10 mouse cellular contexts compared by ENCODE assay signal in the genomic region with DNA sequence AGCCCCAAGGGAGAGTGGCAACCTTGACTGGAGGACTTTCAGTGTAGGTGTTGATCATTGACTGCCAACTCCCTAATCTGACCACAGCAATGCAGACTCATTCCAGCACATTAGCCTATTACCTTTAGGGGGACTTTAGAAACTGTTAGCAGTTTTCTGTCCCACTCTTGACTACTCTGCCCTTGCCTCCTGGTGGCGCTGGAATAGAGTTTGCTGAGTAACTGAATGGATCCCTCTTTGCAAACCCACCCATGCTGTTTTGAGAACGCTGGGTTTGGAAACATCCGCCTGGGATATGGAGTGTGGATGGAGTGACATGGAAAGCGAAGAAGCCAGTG. TPM values are rescaled to one million over a fixed set of nuclear protein-coding genes. Genes with fewer than 3 reads are reported as not detected.
DNase-seq lines count a peak whose midpoint lies in the region; ATAC-seq lines count a peak whose summit lies in the region.
"Had no signal": no experiment of that assay in that cellular context is flagged by ENCODE, and none has a peak within 500 bp of the region (broad histone marks: within the 10 kb centered on the region; RNA-seq: fewer than 3 reads in every experiment).

No protein-coding gene starts in this region.

- H3K4me3 ChIP-seq in heart, embryonic 15.5 days, result peak overlapping the region; percentile 69
- peak overlapping the region; percentile 41 for H3K4me3 ChIP-seq in hindbrain, embryonic 11.5 days (ENCODE audit: low read depth, low read length)
- peak overlapping the region; percentile 55 for H3K4me3 ChIP-seq in midbrain, embryonic 11.5 days (ENCODE audit: low read depth, low read length)
- H3K4me3 ChIP-seq: erythroblast, embryonic 14.5 days had no signal

- H3K36me3 ChIP-seq in heart, embryonic 15.5 days, result no peaks in the 10 kb centered on the region
- no peaks in the 10 kb centered on the region for H3K36me3 ChIP-seq in hindbrain, embryonic 11.5 days (ENCODE audit: control insufficient read depth, insufficient read depth, low read length)
- no peaks in the 10 kb centered on the region for H3K36me3 ChIP-seq in midbrain, embryonic 11.5 days (ENCODE audit: control insufficient read depth, insufficient read depth, low read length)

- DNase-seq in heart, postnatal 4 days, result no peak
- no peak for DNase-seq in hindbrain, embryonic 11.5 days (ENCODE audit: low spot score)
- DNase-seq in midbrain, embryonic 11.5 days (ENCODE audit: low spot score, missing footprints), result no peak
- DNase-seq in thymus, postnatal 4 days, result no peak
- DNase-seq in layer of hippocampus, adult 11-12 months (ENCODE audit: low spot score), result no peak
- no peak for DNase-seq in right cerebral cortex, postnatal 4 days

- peak overlapping the region; percentile 76 for H3K27ac ChIP-seq in heart, embryonic 15.5 days
- H3K27ac ChIP-seq in hindbrain, embryonic 11.5 days (ENCODE audit: low read depth, low read length), result no peak overlapping the region
- H3K27ac ChIP-seq in midbrain, embryonic 11.5 days (ENCODE audit: low read depth, low read length), result no peak overlapping the region

- WGBS in heart, embryonic 15.5 days, result 46% methylated on average over 4 of the region's 4 CpGs
- WGBS in hindbrain, embryonic 11.5 days, result 50% methylated on average over 4 of the region's 4 CpGs
- WGBS in midbrain, embryonic 11.5 days, result 55% methylated on average over 4 of the region's 4 CpGs

- no peaks in the 10 kb centered on the region for H3K9me3 ChIP-seq in heart, embryonic 15.5 days (replicated peaks)
- H3K9me3 ChIP-seq in hindbrain, embryonic 11.5 days (ENCODE audit: control insufficient read depth, low read length), result no peaks in the 10 kb centered on the region
- H3K9me3 ChIP-seq in midbrain, embryonic 11.5 days (ENCODE audit: control insufficient read depth, low read length), result no peaks in the 10 kb centered on the region

- peak overlapping the region; percentile 66 for H3K9ac ChIP-seq in heart, embryonic 15.5 days
- no peak overlapping the region for H3K9ac ChIP-seq in hindbrain, embryonic 11.5 days (ENCODE audit: low read depth, low read length)
- no peak overlapping the region; the same call in 1 of the 2 replicates for H3K9ac ChIP-seq in midbrain, embryonic 11.5 days (ENCODE audit: low read length)

- H3K27me3 ChIP-seq in heart, embryonic 15.5 days, result no peaks in the 10 kb centered on the region
- peaks cover 32% of the 10 kb centered on the region for H3K27me3 ChIP-seq in hindbrain, embryonic 11.5 days (ENCODE audit: control insufficient read depth, insufficient read depth, low read length)
- H3K27me3 ChIP-seq in midbrain, embryonic 11.5 days (ENCODE audit: control insufficient read depth, insufficient read depth, low read length), result peaks cover 34% of the 10 kb centered on the region

- peak overlapping the region; percentile 93 for H3K4me2 ChIP-seq in heart, embryonic 15.5 days
- peak overlapping the region; percentile 68 for H3K4me2 ChIP-seq in hindbrain, embryonic 11.5 days (replicated peaks; ENCODE audit: low read depth, low read length)
- H3K4me2 ChIP-seq in midbrain, embryonic 11.5 days, result peak overlapping the region; percentile 86

- H3K4me1 ChIP-seq in heart, embryonic 15.5 days (replicated peaks), result peaks cover 26% of the 10 kb centered on the region
- H3K4me1 ChIP-seq in hindbrain, embryonic 11.5 days (replicated peaks; ENCODE audit: control insufficient read depth, insufficient read depth, low read length), result no peaks in the 10 kb centered on the region; the same call in 1 of the 2 replicates
- H3K4me1 ChIP-seq in midbrain, embryonic 11.5 days (ENCODE audit: control insufficient read depth, insufficient read depth, low read length), result 0 out of 2 replicates have a peak, but pooled peaks cover 3% of the 10 kb centered on the region

- ATAC-seq in heart, embryonic 15.5 days (replicated peaks; ENCODE audit: insufficient number of reproducible peaks, insufficient read depth, low FRiP score, low read depth), result no peak
- peak; percentile 48 for ATAC-seq in common myeloid progenitor, adult 5-6 weeks (replicated peaks; ENCODE audit: low read depth, poor library complexity, severe bottlenecking)
- peak; percentile 12; the same call in 1 of the 2 replicates for ATAC-seq in hindbrain, embryonic 11.5 days (ENCODE audit: low FRiP score)
- no peak for ATAC-seq in midbrain, embryonic 11.5 days (ENCODE audit: low FRiP score)

RNA-seq across cellular contexts. Expression of a gene that starts 0.6 kb away (rescaled TPM):
- polyA plus RNA-seq in heart, embryonic 15.5 days (2015; fragmentation: Nextera tagmentation; extraction: Ambion mirVana), result 2.9 and 3.0 TPM in 2 replicates
- 1 to 10 TPM; 6.9 to 7.5 TPM for total RNA-seq in heart, postnatal 4 days (2021)
- 8.8 TPM in 1 of 2 replicates, not detected in the other for total RNA-seq in common myeloid progenitor, adult 5-6 weeks (2017)
- polyA plus RNA-seq in hindbrain, embryonic 11.5 days (2014; fragmentation: Nextera tagmentation; extraction: Ambion mirVana), result 2.5 and 4.1 TPM in 2 replicates
- 2.1 and 2.6 TPM in 2 replicates for polyA plus RNA-seq in midbrain, embryonic 11.5 days (2014; fragmentation: Nextera tagmentation; extraction: Ambion mirVana)
- total RNA-seq: MEL had no signal
- polyA plus RNA-seq: erythroblast, embryonic 14.5 days had no signal

Comparison
In these comparisons a context has a peak if more than half of its experiments do, and no peak if none do; other contexts are left out.
1. ATAC-seq: peak in common myeloid progenitor, adult 5-6 weeks (single experiment) and hindbrain, embryonic 11.5 days (single experiment); none in heart, embryonic 15.5 days (single experiment) and midbrain, embryonic 11.5 days (single experiment).
2. Peak in every context shown above with its lines, with median percentiles within 50 percentile points of each other: H3K4me2 ChIP-seq and H3K4me3 ChIP-seq.